Mouse (Mus musculus) CD4-positive, CD25-positive, alpha-beta regulatory T cell, adult 4 months (primary cell): Measurements from ENCODE around the gene 1700056E22Rik. TPM values are rescaled to one million over a fixed set of nuclear protein-coding genes. Genes with fewer than 3 reads are reported as not detected.

Experiments used
- ATAC-seq: one replicate; pipeline ENCODE4 v1.8.0; 2017
- polyA plus RNA-seq, 2 experiments: library from polyadenylated mRNA; unstranded; fragments of 100-300 nt; shearing (Covaris generic); gene quantifications; one replicate each; pipeline ENCODE4 v1.2.1; 2017

1700056E22Rik gene
- polyA plus RNA-seq = under 1 TPM in 1 of 2 experiments, not detected in 1; 0.94 TPM

- peak; percentile 87 for ATAC-seq
Observed at GRCm38 (mm10) chr1:184034011-184034557, at the start of gene 1700056E22Rik. Gene 1700056E22Rik, minus strand, starts transcription at chr1:184034301.

- no peak for ATAC-seq
Observed at GRCm38 (mm10) chr1:184083166-184083565, 49.1 kb upstream of the 1700056E22Rik start.

- ATAC-seq = no peak
Observed at GRCm38 (mm10) chr1:184082661-184083060, 48.6 kb upstream of the 1700056E22Rik start.

- no peak for ATAC-seq
Observed at GRCm38 (mm10) chr1:184079304-184079703, 45.2 kb upstream of the 1700056E22Rik start.

- no peak for ATAC-seq
Observed at GRCm38 (mm10) chr1:184076756-184077155, 42.7 kb upstream of the 1700056E22Rik start.

GRCm38 (mm10) chr1:184076065-184076464 lies 42.0 kb upstream of the 1700056E22Rik start:
- ATAC-seq = no peak

GRCm38 (mm10) chr1:184068971-184069370 lies 34.9 kb upstream of the 1700056E22Rik start:
- no peak for ATAC-seq

GRCm38 (mm10) chr1:184067704-184068558 lies 33.8 kb upstream of the 1700056E22Rik start:
- ATAC-seq = no peak

GRCm38 (mm10) chr1:184066460-184067287 lies 32.6 kb upstream of the 1700056E22Rik start:
- no peak for ATAC-seq

- peak; percentile 17 for ATAC-seq
Observed at GRCm38 (mm10) chr1:184065589-184066361, 31.7 kb upstream of the 1700056E22Rik start.

GRCm38 (mm10) chr1:184064306-184064705 lies 30.2 kb upstream of the 1700056E22Rik start:
- peak; percentile 68 for ATAC-seq

- ATAC-seq = no peak
Observed at GRCm38 (mm10) chr1:184061901-184062300, 27.8 kb upstream of the 1700056E22Rik start.

GRCm38 (mm10) chr1:184060828-184061734 lies 27.0 kb upstream of the 1700056E22Rik start:
- ATAC-seq = peak; percentile 24

- ATAC-seq = peak; percentile 27
Observed at GRCm38 (mm10) chr1:184060381-184060780, 26.3 kb upstream of the 1700056E22Rik start.

- no peak for ATAC-seq
Observed at GRCm38 (mm10) chr1:184059814-184060213, 25.7 kb upstream of the 1700056E22Rik start.

GRCm38 (mm10) chr1:184058206-184058605 lies 24.1 kb upstream of the 1700056E22Rik start:
- no peak for ATAC-seq

- ATAC-seq = no peak
Observed at GRCm38 (mm10) chr1:184054176-184054575, 20.1 kb upstream of the 1700056E22Rik start.

- ATAC-seq = no peak
Observed at GRCm38 (mm10) chr1:184053711-184054110, 19.6 kb upstream of the 1700056E22Rik start.

- ATAC-seq = no peak
Observed at GRCm38 (mm10) chr1:184053141-184053540, 19.0 kb upstream of the 1700056E22Rik start.

GRCm38 (mm10) chr1:184052331-184052730 lies 18.2 kb upstream of the 1700056E22Rik start:
- peak; percentile 31 for ATAC-seq

- ATAC-seq = no peak
Observed at GRCm38 (mm10) chr1:184051824-184052223, 17.7 kb upstream of the 1700056E22Rik start.
